Mouse (Mus musculus) cerebellum, adult 11 months (tissue): ENCODE data around the gene Nudt1.
"Not testable (repeated sequence)": the region's sequence is repeated elsewhere in the genome, so short reads cannot be mapped to it uniquely, and the experiment has no call there.

ENCODE experiments used
- DNase-seq: peaks from one replicate; pipeline ENCODE4 v3.0.0; 2022

Nudt1 gene

GRCm38 (mm10) chr5:140345244-140345643, 23.8 kb downstream of the Nudt1 start:
- no peak for DNase-seq

- no peak for DNase-seq
Measured at GRCm38 (mm10) chr5:140346050-140346449, 24.6 kb downstream of the Nudt1 start.

- DNase-seq, result no peak
Measured at GRCm38 (mm10) chr5:140349882-140350281, 28.4 kb downstream of the Nudt1 start.

DNA sequence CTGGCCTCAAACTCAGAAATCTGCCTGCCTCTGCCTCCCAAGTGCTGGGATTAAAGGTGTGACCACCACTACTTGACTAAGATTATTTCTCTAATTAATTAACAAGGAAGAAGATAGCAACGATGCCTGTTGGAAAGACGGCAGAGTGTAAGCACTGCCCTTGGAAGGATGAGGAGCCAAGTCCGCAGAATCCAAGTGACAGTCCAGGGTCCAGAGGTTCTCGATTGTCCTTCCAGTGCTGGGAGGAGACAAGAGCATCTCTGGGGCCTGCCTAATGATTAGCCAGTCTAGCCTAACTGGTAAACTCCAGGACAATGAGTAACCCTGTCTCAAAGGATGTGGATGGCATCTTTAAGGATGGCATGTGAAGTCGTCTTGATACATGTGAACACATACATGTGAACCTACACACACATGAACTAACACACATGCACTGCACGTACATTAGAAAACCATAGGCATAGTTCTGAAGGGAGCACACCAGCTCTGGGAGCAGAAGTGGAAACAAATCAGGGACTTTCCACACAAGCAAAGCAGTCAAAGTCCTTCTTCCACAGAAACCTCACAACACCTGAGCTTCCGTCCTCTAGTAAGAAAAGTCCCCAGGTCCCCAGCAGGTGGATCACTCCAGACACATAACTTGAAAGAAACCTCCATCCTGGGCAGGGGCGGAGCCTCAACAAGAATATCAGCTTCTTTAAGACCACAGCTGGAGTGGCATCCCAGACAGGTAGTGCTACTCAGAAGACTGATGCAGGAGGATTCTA, 29.5 kb downstream of the Nudt1 start:
- no peak for DNase-seq

DNA sequence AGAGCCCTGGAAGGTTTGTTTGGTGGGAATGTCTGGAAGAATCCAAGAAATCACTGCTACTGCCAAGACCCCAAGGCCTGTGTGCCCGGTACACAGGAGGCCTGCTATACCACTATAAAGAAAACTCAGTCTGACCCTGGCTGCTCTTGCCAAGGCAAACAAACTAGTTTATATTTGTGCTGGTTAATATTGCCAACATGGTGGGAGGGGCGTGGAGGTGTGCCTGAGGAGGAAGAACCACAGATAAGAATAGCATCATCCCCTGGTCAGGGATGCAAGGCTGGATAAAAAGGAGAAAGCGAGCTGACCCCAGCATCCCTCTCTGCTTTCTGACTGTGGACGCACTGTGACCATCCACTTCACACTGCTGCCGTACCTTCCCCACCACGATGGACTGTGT, 30.9 kb downstream of the Nudt1 start:
- no peak for DNase-seq

- no peak for DNase-seq
Measured at GRCm38 (mm10) chr5:140355934-140356333, 34.5 kb downstream of the Nudt1 start.

GRCm38 (mm10) chr5:140357466-140357865, 36.0 kb downstream of the Nudt1 start:
- no peak for DNase-seq

DNA sequence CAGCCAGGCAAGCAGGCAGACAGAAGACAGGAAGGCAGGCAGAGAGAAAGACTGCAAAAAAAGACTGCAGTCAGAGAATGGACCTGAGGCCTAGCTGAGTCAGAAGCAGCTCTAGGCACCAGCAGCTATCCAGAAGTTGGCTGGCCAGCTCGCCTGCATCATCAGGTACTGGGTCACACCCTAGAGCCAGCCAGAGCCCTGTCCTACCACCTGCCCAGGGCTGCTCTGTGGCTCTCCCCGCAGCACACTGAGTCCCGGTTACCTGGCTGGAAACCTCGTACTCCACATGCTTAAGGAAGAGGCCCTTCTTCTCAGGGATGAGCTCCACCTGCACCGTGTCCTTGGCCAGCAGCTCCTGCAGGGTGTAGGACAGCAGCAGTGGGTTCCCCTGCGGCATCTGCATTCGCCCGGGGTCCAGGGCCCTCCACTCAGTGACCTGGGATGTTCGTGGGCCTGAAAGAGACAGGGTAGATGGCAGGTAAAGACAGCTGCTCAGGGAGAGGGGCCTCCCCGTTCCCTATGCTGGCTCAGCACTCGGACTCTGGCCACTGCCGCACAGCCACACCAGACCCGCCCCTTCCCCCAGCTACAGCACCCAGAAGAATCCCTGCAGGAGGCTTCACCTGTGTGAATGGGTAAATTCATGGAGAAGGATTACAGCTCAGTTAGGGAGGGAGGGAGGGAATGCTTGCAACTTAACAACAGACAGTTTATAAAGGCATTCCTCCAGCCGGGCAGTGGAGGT, 38.6 kb downstream of the Nudt1 start:
- DNase-seq, result no peak

DNA sequence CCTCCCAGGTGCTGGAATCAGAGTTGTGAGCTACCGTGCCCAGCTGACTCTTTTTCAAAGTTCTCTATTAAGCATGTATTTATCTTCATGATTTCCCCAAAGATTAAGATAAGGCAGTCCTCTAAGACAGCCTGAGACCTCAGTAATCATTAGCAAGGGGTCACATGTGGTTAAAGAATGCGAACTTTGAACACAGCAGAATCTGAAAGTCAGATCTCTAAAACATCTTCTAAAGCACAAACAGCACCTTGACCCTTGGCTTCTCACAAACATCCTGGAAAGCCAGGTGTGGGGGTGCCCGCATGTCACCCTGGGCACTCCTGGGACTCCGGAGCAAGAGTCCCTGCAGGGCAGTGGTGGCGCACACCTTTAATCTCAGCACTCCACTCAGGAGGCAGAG, 43.0 kb downstream of the Nudt1 start:
- DNase-seq, result no peak

DNA sequence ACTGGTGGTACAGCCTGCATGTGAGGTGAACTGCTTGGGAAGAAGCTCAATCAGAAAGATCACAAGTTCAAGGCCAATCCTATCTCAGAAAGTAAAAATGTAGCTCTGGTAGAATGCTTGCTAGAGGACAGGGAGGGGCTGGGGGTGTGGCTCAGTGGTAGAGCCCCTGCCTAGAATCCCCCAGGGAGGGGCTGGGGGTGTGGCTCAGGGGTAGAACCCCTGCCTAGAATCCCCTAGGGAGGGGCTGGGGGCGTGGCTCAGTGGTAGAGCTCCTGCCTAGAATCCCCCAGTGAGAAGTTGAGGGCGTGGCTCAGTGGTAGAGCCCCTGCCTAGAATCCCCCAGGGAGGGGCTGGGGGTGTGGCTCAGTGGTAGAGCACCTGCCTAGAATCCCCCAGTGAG, 46.7 kb downstream of the Nudt1 start:
- DNase-seq, result not testable (repeated sequence)

DNA sequence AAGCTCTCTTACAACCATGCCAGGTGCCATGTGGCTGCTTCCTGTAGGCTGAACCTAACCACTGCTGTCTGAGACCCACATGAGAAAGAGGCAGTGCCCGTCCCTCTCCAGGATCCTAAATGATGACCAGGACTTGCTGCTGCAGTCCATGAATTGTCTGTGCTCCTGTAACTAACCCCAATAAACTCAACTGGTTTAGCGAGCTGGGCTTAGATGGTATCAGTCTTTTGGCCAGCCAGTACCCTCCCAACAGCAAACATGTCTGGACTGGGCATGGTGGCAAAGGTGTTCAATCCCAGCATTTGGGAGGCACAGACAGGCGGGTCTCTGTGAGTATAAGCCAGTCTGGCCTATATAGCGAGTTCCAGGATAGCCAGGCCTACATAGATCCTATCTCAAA, 47.5 kb downstream of the Nudt1 start:
- no peak for DNase-seq

DNA sequence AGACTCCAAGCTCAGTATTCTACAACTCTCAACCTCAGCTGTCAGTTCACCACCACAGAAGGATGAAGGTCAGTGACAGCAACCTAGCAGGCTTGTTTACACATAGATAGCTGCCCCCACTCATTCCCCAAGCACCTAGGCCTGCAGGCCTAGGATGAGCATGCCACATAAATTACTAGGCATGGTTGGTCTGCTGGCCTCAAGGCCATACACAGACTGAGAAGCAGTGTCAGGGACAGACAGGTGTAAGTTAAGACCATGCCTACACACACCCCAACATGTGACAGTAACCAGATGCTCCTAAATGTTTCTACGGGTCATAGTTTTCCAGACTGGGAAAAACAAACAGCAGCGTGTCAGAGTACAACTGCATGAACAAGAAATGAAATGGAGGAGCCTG, 48.0 kb downstream of the Nudt1 start:
- DNase-seq, result no peak

DNA sequence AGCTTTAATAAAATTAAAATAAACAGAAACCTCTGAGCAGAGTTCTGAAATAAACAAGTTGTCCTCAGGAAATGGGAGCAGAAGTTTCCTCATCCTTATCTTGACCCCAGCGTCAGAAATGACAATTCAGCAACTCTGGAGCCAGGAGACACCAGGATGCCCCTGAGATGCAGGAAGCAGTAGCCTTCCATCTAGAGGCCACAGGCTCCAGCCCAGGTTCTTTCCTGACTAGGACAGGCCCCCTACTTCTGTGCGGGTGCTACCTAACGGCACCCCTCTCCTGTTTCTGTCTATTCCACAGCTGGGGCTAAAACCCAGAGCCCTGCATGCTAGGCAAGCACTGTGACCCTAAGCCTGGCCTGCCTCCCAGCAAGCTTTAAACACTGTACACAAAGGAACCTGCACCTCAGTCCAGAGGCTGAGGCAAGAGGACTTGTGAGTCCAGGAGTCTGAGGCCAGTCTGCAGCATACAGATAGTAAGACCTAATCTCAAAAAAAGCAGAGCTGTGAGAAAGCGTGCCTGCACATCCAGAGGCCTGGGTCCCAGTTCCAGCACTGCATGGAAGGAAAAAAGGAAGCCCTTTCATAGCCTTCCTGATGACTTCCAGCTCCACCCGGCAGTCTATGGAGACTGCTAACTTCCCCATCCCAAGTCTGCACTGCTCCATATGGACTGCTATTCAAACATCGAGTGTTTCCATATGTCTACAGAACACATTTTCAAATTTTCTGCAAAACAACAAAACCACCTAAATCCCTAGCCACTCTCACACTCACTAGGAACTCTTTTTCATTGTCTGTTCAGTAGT, 49.2 kb downstream of the Nudt1 start:
- DNase-seq, result no peak

DNA sequence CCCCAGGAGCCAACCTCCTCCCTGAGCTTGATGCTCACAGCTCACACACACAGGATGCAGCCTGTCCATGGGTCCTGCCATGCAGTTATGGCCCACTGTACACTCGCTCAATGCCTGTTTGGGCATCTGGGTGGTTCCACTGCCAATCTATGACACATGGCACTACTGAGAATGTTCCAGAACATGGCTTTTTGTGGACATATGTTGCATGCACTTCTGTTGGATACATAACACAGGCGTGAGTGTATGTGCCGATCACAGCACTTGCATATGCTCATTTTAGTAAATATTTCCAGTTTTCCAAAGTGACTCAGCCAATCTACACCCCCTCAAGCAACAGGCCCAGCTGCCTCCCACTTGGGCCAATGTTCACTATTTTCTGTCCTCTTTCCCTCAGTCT, 50.2 kb downstream of the Nudt1 start:
- no peak for DNase-seq

- no peak for DNase-seq
Measured at GRCm38 (mm10) chr5:140373711-140374110, 52.3 kb downstream of the Nudt1 start.

GRCm38 (mm10) chr5:140374226-140374625, 52.8 kb downstream of the Nudt1 start:
- no peak for DNase-seq

DNA sequence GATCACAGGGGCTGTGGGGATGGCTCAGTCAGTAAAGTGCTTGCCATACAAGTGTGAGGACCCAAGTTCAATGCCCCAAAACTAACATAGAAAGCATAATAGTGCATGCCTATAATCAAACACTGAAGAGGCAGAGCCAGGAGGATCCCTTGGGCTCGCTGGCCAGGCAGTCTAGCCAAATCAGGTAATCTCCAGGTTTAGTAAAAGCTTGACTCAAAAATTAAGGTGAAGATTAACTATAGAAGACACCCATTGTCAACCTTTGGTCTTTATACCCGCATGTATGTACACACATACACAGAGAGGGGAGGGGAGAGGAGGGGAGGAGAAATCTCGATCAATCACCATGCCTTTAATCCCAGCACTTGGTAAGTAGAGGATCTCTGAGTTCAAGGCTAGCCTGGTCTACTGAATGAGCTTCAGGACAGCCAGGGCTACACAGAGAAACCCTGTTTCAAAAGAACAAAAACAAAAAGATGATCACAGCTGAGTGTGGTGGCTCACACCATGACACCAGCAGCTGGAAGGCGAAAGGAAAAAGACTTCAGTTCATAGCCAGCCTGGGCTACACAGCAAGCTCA, 53.9 kb downstream of the Nudt1 start:
- no peak for DNase-seq

GRCm38 (mm10) chr5:140378121-140378853, 56.8 kb downstream of the Nudt1 start:
- no peak for DNase-seq

GRCm38 (mm10) chr5:140379299-140379698, 57.8 kb downstream of the Nudt1 start:
- no peak for DNase-seq

GRCm38 (mm10) chr5:140381156-140381555, 59.7 kb downstream of the Nudt1 start:
- no peak for DNase-seq

DNA sequence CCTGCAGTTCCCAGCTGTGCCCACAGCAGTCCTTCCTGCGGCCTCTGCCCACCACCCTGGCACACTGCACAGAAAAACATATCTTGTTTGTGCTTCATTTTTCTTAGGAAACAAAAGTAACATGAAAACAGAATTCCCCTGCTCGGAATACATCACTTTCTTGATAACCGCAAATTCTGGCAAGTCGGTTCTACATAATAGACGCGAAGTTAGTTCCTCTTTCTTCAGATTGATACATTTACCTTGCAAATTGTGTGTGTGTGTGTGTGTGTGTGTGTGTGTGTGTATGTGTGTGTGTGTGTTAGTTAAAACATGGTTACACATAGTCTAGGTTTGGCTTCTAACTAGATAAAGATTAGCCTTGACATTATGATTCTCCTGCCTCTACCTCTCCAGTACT, 61.2 kb downstream of the Nudt1 start:
- no peak for DNase-seq

DNA sequence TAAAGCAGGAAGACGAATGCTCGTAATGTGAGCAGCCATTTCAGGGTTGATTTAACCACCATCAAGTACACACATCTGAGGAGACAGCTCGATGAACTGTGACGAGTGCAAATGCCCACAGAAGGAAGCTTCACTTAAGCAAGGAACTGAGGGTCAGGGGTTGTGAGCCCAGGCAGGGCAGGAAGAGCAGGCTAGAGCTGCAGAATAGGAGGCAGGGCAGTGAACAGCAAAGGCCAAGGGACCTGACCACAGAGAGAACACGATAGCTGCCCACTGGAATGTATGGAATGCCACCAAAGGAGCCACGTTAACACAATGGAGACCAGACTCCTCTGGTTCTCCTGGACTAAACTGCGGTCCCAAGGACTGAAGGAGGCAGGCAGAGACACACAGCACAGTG, 62.1 kb downstream of the Nudt1 start:
- no peak for DNase-seq

DNA sequence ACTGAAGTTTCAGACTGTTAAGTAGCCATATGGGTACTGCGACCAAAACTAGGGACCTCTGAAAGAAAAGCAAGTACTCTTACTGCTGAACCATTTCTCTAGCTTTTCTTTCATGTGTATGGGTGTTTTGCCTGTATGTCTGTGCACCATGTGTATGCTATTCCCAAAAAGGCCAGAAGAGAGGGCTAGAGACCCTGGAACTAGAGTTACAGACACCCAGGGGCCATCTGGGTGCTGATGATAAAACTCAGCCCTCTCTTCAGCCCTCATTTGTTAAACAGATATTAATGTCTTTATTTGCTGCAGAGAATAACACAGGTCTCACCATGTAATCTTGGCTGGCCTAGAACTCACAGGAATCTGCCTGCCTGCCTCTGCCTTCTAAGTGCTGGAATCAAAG, 63.0 kb downstream of the Nudt1 start:
- no peak for DNase-seq
